Mouse (Mus musculus) right cerebral cortex, adult 18-20 months (tissue): ENCODE results near the gene Smpd2.

Experiments
- DNase-seq: peaks from one replicate; pipeline ENCODE4 v3.0.0; 2022; ENCODE audit warnings: mixed read lengths

Smpd2 gene

GRCm38 (mm10) chr10:41486506-41487170, 3.5 kb downstream of the Smpd2 start:
- no peak for DNase-seq

GRCm38 (mm10) chr10:41485778-41486177, 4.4 kb downstream of the Smpd2 start:
- no peak for DNase-seq

- no peak for DNase-seq
Measured at GRCm38 (mm10) chr10:41482446-41482845, 7.7 kb downstream of the Smpd2 start.

- no peak for DNase-seq
Measured at GRCm38 (mm10) chr10:41480938-41481880, 9.0 kb downstream of the Smpd2 start.

- DNase-seq: no peak
Measured at GRCm38 (mm10) chr10:41479961-41480360, 10.2 kb downstream of the Smpd2 start.

GRCm38 (mm10) chr10:41477278-41478181, 12.6 kb downstream of the Smpd2 start:
- peak; percentile 56 for DNase-seq

GRCm38 (mm10) chr10:41477018-41477277, 13.2 kb downstream of the Smpd2 start:
- DNase-seq: no peak

GRCm38 (mm10) chr10:41476171-41477017, 13.8 kb downstream of the Smpd2 start, which contains the start of gene Mical1:
Gene Mical1, plus strand, starts transcription at chr10:41476314.
- peak; percentile 63 for DNase-seq

GRCm38 (mm10) chr10:41474981-41475391, 15.2 kb downstream of the Smpd2 start:
- no peak for DNase-seq

- DNase-seq: no peak
Measured at GRCm38 (mm10) chr10:41473782-41474468, 16.2 kb downstream of the Smpd2 start.

- DNase-seq: no peak
Measured at GRCm38 (mm10) chr10:41472962-41473481, 17.1 kb downstream of the Smpd2 start.

GRCm38 (mm10) chr10:41472534-41472933, 17.6 kb downstream of the Smpd2 start:
- no peak for DNase-seq

- no peak for DNase-seq
Measured at GRCm38 (mm10) chr10:41470693-41471092, 19.5 kb downstream of the Smpd2 start.

GRCm38 (mm10) chr10:41467325-41467724, 22.8 kb downstream of the Smpd2 start:
- DNase-seq: no peak

- no peak for DNase-seq
Measured at GRCm38 (mm10) chr10:41464401-41464955, 25.7 kb downstream of the Smpd2 start.

GRCm38 (mm10) chr10:41461057-41461722, 29.0 kb downstream of the Smpd2 start:
- DNase-seq: no peak

- DNase-seq: no peak
Measured at GRCm38 (mm10) chr10:41460501-41460900, 29.7 kb downstream of the Smpd2 start.

GRCm38 (mm10) chr10:41459990-41460389, 30.2 kb downstream of the Smpd2 start:
- DNase-seq: no peak

- DNase-seq: no peak
Measured at GRCm38 (mm10) chr10:41452791-41453190, 37.4 kb downstream of the Smpd2 start.

GRCm38 (mm10) chr10:41451656-41452055, 38.5 kb downstream of the Smpd2 start:
- no peak for DNase-seq
